Mouse (Mus musculus) forebrain, postnatal 0 days (tissue): Measurements from ENCODE around the gene Napepld. TPM values are rescaled to one million over a fixed set of nuclear protein-coding genes. Genes with fewer than 3 reads are reported as not detected.

Experiments used
- ATAC-seq: fragments of 200-750 bp; cut with Nextera tagmentation; 2 replicates; pipeline ENCODE4 v1.8.0; 2017; ENCODE audit warnings: mild to moderate bottlenecking, moderate library complexity
- DNase-seq: peaks from one replicate; pipeline ENCODE4 v3.0.0-alpha.2; 2015
- H3K27ac ChIP-seq: fragments of 300-500 bp; sonication (generic); 2 replicates; pipeline ENCODE4 v1.5.1; 2014; ENCODE audit warnings: low read depth, mild to moderate bottlenecking, antibody characterized with exemption, low read length, moderate library complexity, mixed read lengths
- H3K27me3 ChIP-seq: fragments of 300-500 bp; sonication (generic); 2 replicates; pipeline ENCODE4 v1.6.1; 2014; ENCODE audit warnings: mild to moderate bottlenecking, low read length, mixed read lengths; ENCODE audit not compliant: insufficient read depth
- H3K36me3 ChIP-seq: fragments of 300-500 bp; sonication (generic); 2 replicates; pipeline ENCODE4 v1.6.1; 2014; ENCODE audit warnings: mild to moderate bottlenecking, moderate library complexity; ENCODE audit not compliant: insufficient read depth
- H3K4me1 ChIP-seq: fragments of 300-500 bp; sonication (generic); 2 replicates; pipeline ENCODE4 v1.6.1; 2014; ENCODE audit warnings: antibody characterized with exemption; ENCODE audit not compliant: insufficient read depth
- H3K4me2 ChIP-seq: fragments of 300-500 bp; sonication (generic); 2 replicates; pipeline ENCODE4 v1.6.1; 2014; ENCODE audit warnings: low read depth, mild to moderate bottlenecking, moderate library complexity
- H3K4me3 ChIP-seq: fragments of 300-500 bp; sonication (generic); 2 replicates; pipeline ENCODE4 v1.5.1; 2014; ENCODE audit warnings: low read depth, low read length, mixed read lengths
- H3K9ac ChIP-seq: fragments of 300-500 bp; sonication (generic); 2 replicates; pipeline ENCODE4 v1.6.1; 2014; ENCODE audit warnings: mild to moderate bottlenecking
- H3K9me3 ChIP-seq: fragments of 300-500 bp; sonication (generic); 2 replicates; pipeline ENCODE4 v1.6.1; 2016; ENCODE audit warnings: low read length
- CTCF ChIP-seq: sonication (generic); IDR thresholded peaks from 2 replicates; pipeline ENCODE4 v1.5.1; 2016; ENCODE audit warnings: antibody characterized with exemption, control low read depth, low read depth
- WGBS: fragments of 180-500 bp; shearing (Covaris S2); extraction: QIAGEN DNeasy Blood & Tissue Kit; methylation state at CpG from one replicate; pipeline ENCODE4 v1.1.7; 2014; 5-methylcytosine and 5-hydroxymethylcytosine counted together
- polyA plus RNA-seq: library from polyadenylated mRNA; unstranded; fragments of >200 nt; fragmentation: Nextera tagmentation; extraction: Ambion mirVana; gene quantifications from 2 replicates; pipeline ENCODE4 v1.2.1, GENCODE M21; 2015
- total RNA-seq: library from RNA; depleted of rRNA; stranded (reverse); fragments of >200 nt; gene quantifications from 2 replicates; pipeline ENCODE4 v1.2.3, GENCODE M21; 2014

Napepld gene
- total and polyA plus RNA-seq, 2 experiments from 2014 or later, result 1.1 to 3.7 TPM

DNA sequence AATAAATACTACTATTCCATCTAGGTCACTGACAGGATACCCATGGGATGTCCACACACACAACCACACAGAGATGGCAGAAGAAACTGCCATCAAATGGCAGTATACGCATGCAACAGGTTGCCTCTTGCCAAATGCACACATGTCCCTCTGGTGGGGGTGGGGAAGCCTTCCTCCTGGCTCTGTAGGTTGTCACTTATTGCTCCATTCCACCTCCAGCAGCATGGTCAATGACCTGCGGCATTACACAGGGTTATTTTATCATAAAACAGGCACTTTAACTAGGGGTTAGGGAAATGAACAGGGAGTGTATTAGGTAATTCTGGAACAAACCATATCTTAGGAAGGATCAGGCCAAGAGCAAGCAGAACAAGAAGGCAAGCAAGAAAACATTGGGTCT, 31.9 kb downstream of the Napepld start:
- WGBS, result 91% methylated on average over 2 of the region's 2 CpGs
- Histone ChIP-seq H3K9ac (no peak overlapping the region), H3K4me1 (no peaks in the 10 kb centered on the region), H3K27me3 (no peaks in the 10 kb centered on the region), H3K4me2 (no peak overlapping the region), H3K4me3 (no peak overlapping the region), H3K9me3 (no peaks in the 10 kb centered on the region), H3K27ac (no peak overlapping the region), H3K36me3 (no peaks in the 10 kb centered on the region; the same call in 1 of the 2 replicates)
- TF ChIP-seq CTCF, result no peak
- ATAC-seq (no peak), DNase-seq (no peak)

DNA sequence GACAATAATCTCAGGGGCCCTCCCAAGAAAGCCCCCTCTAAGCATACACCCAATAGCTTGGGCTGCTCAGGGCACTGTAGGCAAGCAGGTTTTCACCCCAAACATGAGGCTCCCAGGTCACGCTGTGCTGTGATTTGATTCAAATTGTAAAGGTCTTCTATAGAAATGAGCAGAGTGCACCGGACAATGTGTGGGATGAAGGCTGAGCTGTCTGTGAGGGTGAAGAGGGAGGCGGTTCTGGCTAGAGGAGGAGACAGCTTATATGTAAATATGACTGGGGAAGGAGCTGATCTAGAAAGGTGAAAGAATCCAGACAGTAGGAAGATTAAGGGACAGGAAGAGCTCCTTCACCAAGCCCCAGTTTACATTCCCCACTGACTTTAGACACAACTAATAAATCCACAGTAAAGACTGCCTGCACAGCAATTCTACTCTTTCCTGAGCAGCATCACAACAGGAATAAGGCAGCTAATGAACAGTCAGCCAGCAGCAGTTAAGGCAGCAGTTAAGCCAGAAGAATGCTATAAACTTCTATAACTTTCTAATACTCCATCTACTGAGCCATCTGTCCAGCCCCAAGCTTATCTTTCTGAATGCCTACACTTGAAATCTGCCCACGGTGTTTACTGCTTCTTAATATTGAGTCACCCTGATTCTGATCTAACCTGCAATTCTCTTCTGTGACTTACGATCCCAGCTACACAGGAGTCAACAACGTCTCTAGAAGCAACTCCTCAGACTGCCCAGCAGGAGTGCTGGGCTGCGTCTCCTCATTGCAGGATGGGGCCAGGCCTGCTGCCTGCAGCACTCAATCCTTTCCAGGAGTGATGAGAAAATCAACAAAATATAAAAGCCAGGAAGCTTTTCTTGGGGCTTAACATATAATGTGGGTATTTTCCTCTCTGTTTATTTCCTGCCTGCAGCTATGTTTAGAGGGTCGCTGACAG, 33.7 kb downstream of the Napepld start:
- ATAC-seq, result no peak
- Histone ChIP-seq H3K9me3 (no peaks in the 10 kb centered on the region), H3K36me3 (peaks cover 7% of the 10 kb centered on the region; the same call in 1 of the 2 replicates), H3K4me2 (no peak overlapping the region), H3K4me3 (no peak overlapping the region), H3K9ac (no peak overlapping the region), H3K27me3 (no peaks in the 10 kb centered on the region), H3K4me1 (no peaks in the 10 kb centered on the region), H3K27ac (no peak overlapping the region)
- 64% methylated on average over 8 of the region's 8 CpGs for WGBS
- no peak; the same call in 1 of the 2 replicates for TF ChIP-seq CTCF
- no peak for DNase-seq

DNA sequence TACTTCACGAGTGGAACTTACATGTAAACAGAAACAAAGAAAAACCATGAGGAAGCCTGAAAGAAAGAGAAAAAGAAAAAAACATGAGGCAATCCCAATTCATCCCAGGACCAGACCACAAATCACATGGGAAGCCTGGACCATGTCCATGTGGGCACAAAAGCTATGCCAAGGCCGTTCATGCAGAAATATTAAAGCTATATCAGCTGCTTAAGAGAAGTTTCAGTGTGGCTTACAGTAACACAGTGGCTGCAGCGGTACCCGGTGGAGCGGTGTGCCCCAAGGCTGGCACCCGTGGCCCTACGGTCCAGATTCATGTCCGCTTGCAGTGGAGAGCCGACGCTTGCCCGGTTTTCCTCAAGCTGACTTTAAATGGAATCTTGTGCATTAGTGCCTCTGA, 38.1 kb downstream of the Napepld start:
- no peak for TF ChIP-seq CTCF
- Histone ChIP-seq H3K27ac (no peak overlapping the region), H3K9me3 (no peaks in the 10 kb centered on the region), H3K9ac (no peak overlapping the region), H3K27me3 (no peaks in the 10 kb centered on the region), H3K4me1 (no peaks in the 10 kb centered on the region), H3K4me3 (no peak overlapping the region), H3K4me2 (no peak overlapping the region), H3K36me3 (peaks cover 43% of the 10 kb centered on the region)
- 70% methylated on average over 11 of the region's 11 CpGs for WGBS
- no peak for ATAC-seq
- DNase-seq, result no peak

DNA sequence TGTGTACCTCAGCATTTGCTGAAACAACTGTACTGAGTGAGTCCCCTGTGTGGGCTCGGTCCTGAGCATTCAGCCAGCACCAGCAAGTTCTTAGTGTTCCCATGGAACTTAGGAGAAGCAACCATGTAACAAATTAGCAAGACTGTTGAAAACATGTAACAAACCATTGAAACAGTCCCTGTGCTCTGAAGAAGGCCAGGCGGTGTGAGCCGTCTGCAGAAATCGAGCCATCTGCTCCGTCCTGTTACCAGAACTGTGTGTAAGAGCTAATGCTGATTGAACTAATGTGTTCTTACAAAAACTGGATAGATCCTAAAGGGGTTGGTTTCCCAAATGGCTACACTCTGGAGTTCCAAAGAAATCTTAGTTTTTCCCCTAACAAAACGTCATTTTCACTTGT, 40.3 kb downstream of the Napepld start:
- H3K4me1 ChIP-seq, result no peaks in the 10 kb centered on the region
- no peaks in the 10 kb centered on the region for H3K27me3 ChIP-seq
- WGBS, result 45% methylated on average over 6 of the region's 6 CpGs
- no peak overlapping the region for H3K9ac ChIP-seq
- no peak overlapping the region for H3K4me2 ChIP-seq
- H3K9me3 ChIP-seq, result no peaks in the 10 kb centered on the region
- ATAC-seq (peak; percentile 65), DNase-seq (peak; percentile 55)
- no peak overlapping the region for H3K4me3 ChIP-seq
- H3K36me3 ChIP-seq, result peaks cover 56% of the 10 kb centered on the region
- TF ChIP-seq CTCF, result no peak
- no peak overlapping the region for H3K27ac ChIP-seq

DNA sequence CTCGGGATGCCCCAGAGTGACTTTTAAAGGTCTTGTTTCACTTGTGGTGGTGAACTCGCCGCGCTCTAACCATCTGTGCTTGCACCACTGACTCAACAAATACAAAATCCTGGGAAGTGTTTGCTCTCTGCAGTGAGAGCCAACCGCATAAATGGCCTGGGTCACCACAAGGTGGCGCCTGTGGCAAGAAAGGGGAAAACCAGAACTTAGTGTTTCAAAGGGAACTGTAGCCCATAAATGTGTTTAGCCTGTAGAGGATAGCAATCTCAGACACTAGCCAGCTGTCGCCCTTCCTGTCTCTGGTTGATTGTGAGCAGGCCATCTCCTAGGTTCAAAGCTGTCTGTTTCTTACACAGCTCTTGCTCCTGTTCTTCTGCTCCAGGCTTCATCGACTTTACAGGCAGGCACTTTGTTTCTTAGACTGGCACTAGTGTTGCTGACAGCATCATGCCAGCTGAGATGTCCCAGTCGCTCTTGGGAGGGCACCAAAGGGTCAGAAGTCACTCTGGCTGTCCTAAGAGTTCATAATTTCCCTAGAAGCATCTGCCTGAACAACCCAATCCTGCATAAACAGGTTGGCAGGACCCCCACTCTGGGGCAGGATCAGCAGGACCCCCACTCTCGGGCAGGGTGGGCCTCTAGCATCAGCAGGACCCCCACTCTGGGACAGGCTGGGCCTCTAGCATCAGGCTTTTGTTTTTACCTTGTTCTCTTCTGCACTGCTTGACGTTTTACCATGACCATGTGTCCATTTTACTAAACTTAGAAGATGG, 42.4 kb downstream of the Napepld start:
- peak; percentile 86 for ATAC-seq
- Histone ChIP-seq H3K9ac (no peak overlapping the region), H3K4me1 (no peaks in the 10 kb centered on the region), H3K27me3 (no peaks in the 10 kb centered on the region), H3K36me3 (peaks cover 64% of the 10 kb centered on the region), H3K27ac (no peak overlapping the region), H3K4me3 (no peak overlapping the region), H3K9me3 (no peaks in the 10 kb centered on the region), H3K4me2 (no peak overlapping the region)
- TF ChIP-seq CTCF, result peak; percentile 89
- peak; percentile 73 for DNase-seq
- 50% methylated on average over 11 of the region's 11 CpGs for WGBS

DNA sequence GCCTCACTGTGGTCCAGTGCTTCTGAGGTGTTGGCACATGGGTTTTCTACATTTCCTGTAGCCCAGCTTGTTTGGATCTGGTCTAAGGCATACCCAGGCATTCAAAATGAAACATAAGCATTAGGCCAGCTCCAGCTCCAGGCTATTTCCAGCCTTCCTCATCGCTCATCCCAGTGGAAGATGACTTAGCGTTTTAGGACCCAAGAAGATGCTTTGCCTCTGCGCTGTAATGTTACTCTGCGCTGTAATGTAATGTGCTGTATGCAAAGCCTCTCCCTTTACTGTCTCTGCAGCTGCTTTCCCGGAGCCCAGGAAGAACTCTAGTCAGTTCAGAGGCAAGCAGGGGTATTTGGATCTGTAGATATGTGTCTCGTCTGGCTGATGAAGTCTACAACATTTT, 43.2 kb downstream of the Napepld start:
- no peak for TF ChIP-seq CTCF

DNA sequence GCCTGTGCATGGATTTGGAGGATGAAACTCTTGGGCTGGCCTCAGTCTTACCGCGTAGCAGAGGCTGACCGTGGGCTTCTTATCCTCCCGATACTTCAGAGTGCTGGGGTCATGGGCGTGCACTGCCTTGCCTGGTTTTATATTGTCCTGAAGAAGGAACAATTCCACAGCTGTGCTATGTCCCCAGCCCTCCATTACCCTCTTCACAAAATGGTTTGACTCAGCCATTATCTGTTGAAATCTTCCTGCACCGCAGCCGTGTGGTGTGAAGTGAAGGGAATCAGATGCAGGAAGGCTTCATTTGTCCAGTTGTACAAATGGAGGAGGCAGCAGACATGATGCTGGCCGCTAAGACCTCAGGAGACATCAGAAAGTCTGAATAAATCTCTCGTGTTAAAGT, 44.3 kb downstream of the Napepld start:
- WGBS, result 90% methylated on average over 9 of the region's 9 CpGs
- ATAC-seq (no peak), DNase-seq (no peak)
- H3K27me3 ChIP-seq, result no peaks in the 10 kb centered on the region
- no peaks in the 10 kb centered on the region for H3K9me3 ChIP-seq
- no peak for TF ChIP-seq CTCF
- H3K4me1 ChIP-seq, result no peaks in the 10 kb centered on the region
- no peak overlapping the region for H3K4me3 ChIP-seq
- H3K4me2 ChIP-seq, result no peak overlapping the region
- no peak overlapping the region for H3K9ac ChIP-seq
- H3K27ac ChIP-seq, result no peak overlapping the region
- peaks cover 76% of the 10 kb centered on the region for H3K36me3 ChIP-seq

More for the DNA sequence above, 43.2 kb downstream of the Napepld start:
- no peak overlapping the region for H3K9ac ChIP-seq
- 83% methylated on average over 6 of the region's 6 CpGs for WGBS
- H3K4me3 ChIP-seq, result no peak overlapping the region
- H3K27me3 ChIP-seq, result no peaks in the 10 kb centered on the region
- H3K4me1 ChIP-seq, result no peaks in the 10 kb centered on the region
- peaks cover 66% of the 10 kb centered on the region for H3K36me3 ChIP-seq
- ATAC-seq (no peak), DNase-seq (no peak)
- H3K27ac ChIP-seq, result no peak overlapping the region
- H3K9me3 ChIP-seq, result no peaks in the 10 kb centered on the region
- no peak overlapping the region for H3K4me2 ChIP-seq
